Mouse (Mus musculus) intestine, embryonic 16.5 days (tissue): ENCODE data around the gene Tcam1. TPM values are rescaled to one million over a fixed set of nuclear protein-coding genes. Genes with fewer than 3 reads are reported as not detected.

Experiments used
- polyA plus RNA-seq: library from polyadenylated mRNA; unstranded; fragments of >200 nt; fragmentation: Nextera tagmentation; extraction: Ambion mirVana; gene quantifications from 2 replicates; pipeline ENCODE4 v1.2.1, GENCODE M21; 2015

Gene Tcam1
- polyA plus RNA-seq, 1 experiment from 2014 or later = 0.27 TPM

Other genes with a start within 250 kb of the Tcam1 start
- 42.7 and 48.0 TPM in 2 replicates for gene Dcaf7, start 239.8 kb upstream of the Tcam1 start, polyA plus RNA-seq
- gene Taco1, start 210.6 kb upstream of the Tcam1 start, polyA plus RNA-seq = 14.0 and 17.7 TPM in 2 replicates
- gene Map3k3, start 192.1 kb upstream of the Tcam1 start, polyA plus RNA-seq = 5.7 and 6.1 TPM in 2 replicates
- not detected in 2 replicates for gene Gm10840, start 115.8 kb upstream of the Tcam1 start, polyA plus RNA-seq
- 80.1 and 84.3 TPM in 2 replicates for gene Limd2, start 115.8 kb upstream of the Tcam1 start, polyA plus RNA-seq
- 13.0 and 13.5 TPM in 2 replicates for gene Strada, start 74.5 kb upstream of the Tcam1 start, polyA plus RNA-seq
- gene Ccdc47, start 60.3 kb upstream of the Tcam1 start, polyA plus RNA-seq = 94.0 and 97.3 TPM in 2 replicates
- 54.5 and 57.5 TPM in 2 replicates for gene Ddx42, start 59.7 kb upstream of the Tcam1 start, polyA plus RNA-seq
- 42.9 and 50.8 TPM in 2 replicates for gene Ftsj3, start 20.6 kb upstream of the Tcam1 start, polyA plus RNA-seq
- gene Psmc5, start 20.5 kb upstream of the Tcam1 start, polyA plus RNA-seq = 234 and 263 TPM in 2 replicates
- gene Smarcd2, start 3.7 kb upstream of the Tcam1 start, polyA plus RNA-seq = 48.1 and 49.7 TPM in 2 replicates
- not detected in 2 replicates for gene Gh, start 25.2 kb downstream of the Tcam1 start, polyA plus RNA-seq
- gene Cd79b, start 38.1 kb downstream of the Tcam1 start, polyA plus RNA-seq = 3.0 and 4.4 TPM in 2 replicates
- gene Scn4a, start 76.6 kb downstream of the Tcam1 start, polyA plus RNA-seq = 0.02 TPM in 1 of 2 replicates, not detected in the other
- 0.53 and 0.54 TPM in 2 replicates for gene Prr29, start 88.8 kb downstream of the Tcam1 start, polyA plus RNA-seq
- 38.3 and 40.5 TPM in 2 replicates for gene Icam2, start 111.4 kb downstream of the Tcam1 start, polyA plus RNA-seq
- gene Ern1, start 211.2 kb downstream of the Tcam1 start, polyA plus RNA-seq = 4.1 TPM in 2 replicates